Mouse (Mus musculus) thymus, adult 2 months (tissue): Measurements from ENCODE around the gene Prkn.

ENCODE experiments used
- CTCF ChIP-seq: fragments of 200-500 bp; IDR thresholded peaks from 2 replicates; pipeline ENCODE4 v1.5.1; 2012; ENCODE audit warnings: mild to moderate bottlenecking, control low read depth, low read length, moderate library complexity, borderline replicate concordance; ENCODE audit not compliant: control insufficient read depth, poor library complexity, insufficient read depth; ENCODE audit errors: extremely low read depth
- POLR2A ChIP-seq: fragments of 200-500 bp; IDR thresholded peaks from 2 replicates; pipeline ENCODE4 v1.6.1; 2012; ENCODE audit warnings: mild to moderate bottlenecking, low read length, control low read depth, moderate library complexity; ENCODE audit not compliant: control insufficient read depth, poor library complexity, insufficient read depth; ENCODE audit errors: extremely low read depth

GRCm38 (mm10) chr17:10938755-10939154 lies 98.6 kb downstream of the Prkn start:
- TF ChIP-seq CTCF (no peak), POLR2A (no peak)
